Mouse (Mus musculus): Measurements from ENCODE around the gene Krt28. TPM values are rescaled to one million over a fixed set of nuclear protein-coding genes. Genes with fewer than 3 reads are reported as not detected.

The Krt28 gene
- polyA plus RNA-seq, 1 experiment from 2014 or later: not detected

- ATAC-seq (ENCODE audit: insufficient number of reproducible peaks, insufficient read depth, low FRiP score, low read depth): no peak
- WGBS: 72% methylated on average over 4 of the region's 4 CpGs
- H3K4me3 ChIP-seq (ENCODE audit: control insufficient read depth in 1 of 2, insufficient read depth in 1 of 2, low read depth in 1 of 2, low read length in 2 of 2): no peak within 1 kb of the TSS
These were observed 14.6 kb upstream of the Krt28 start, which contains the start of gene Krt10 for GRCm38 (mm10) chr11:99389264-99389663. Gene Krt10 (minus strand): TSS chr11:99389364.

GRCm38 (mm10) chr11:99388661-99389060 lies 14.0 kb upstream of the Krt28 start:
- Histone ChIP-seq H3K4me2 (ENCODE audit: low read length) (no peak overlapping the region), H3K36me3 (ENCODE audit: control insufficient read depth, insufficient read depth, low read length) (no peaks in the 10 kb centered on the region), H3K27ac (replicated peaks in 1 of 2; ENCODE audit: control insufficient read depth in 1 of 2, insufficient read depth in 1 of 2, low read depth in 2 of 2, low read length in 2 of 2) (no peak overlapping the region), H3K4me1 (ENCODE audit: control insufficient read depth in 2 of 2, insufficient read depth in 2 of 2, low read length in 2 of 2) (no peaks in the 10 kb centered on the region), H3K4me3 (ENCODE audit: control insufficient read depth in 1 of 2, insufficient read depth in 1 of 2, low read depth in 1 of 2, low read length in 2 of 2) (no peak overlapping the region), H3K27me3 (ENCODE audit: control insufficient read depth, insufficient read depth, low read length) (peaks cover 5% of the 10 kb centered on the region), H3K9ac (ENCODE audit: low read length) (no peak overlapping the region), H3K9me3 (ENCODE audit: control insufficient read depth, low read length) (no peaks in the 10 kb centered on the region)
- WGBS: 91% methylated on average over 18 of the region's 18 CpGs
- no peak for ATAC-seq (ENCODE audit: insufficient number of reproducible peaks, insufficient read depth, low FRiP score, low read depth)

More at GRCm38 (mm10) chr11:99389264-99389663, 14.6 kb upstream of the Krt28 start, which contains the start of gene Krt10:
- Histone ChIP-seq H3K27me3 (ENCODE audit: control insufficient read depth, insufficient read depth, low read length) (no peaks in the 10 kb centered on the region; the same call in 1 of the 2 replicates), H3K4me2 (ENCODE audit: low read length) (no peak within 1 kb of the TSS), H3K27ac (replicated peaks in 1 of 2; ENCODE audit: control insufficient read depth in 1 of 2, insufficient read depth in 1 of 2, low read depth in 2 of 2, low read length in 2 of 2) (no peak within 1 kb of the TSS), H3K9me3 (ENCODE audit: control insufficient read depth, low read length) (no peaks in the 10 kb centered on the region), H3K4me1 (ENCODE audit: control insufficient read depth in 2 of 2, insufficient read depth in 2 of 2, low read length in 2 of 2) (no peaks in the 10 kb centered on the region), H3K36me3 (ENCODE audit: control insufficient read depth, insufficient read depth, low read length) (no peaks in the 10 kb centered on the region), H3K9ac (ENCODE audit: low read length) (no peak within 1 kb of the TSS)

- 2% methylated on average over 71 of the region's 71 CpGs for WGBS
- ATAC-seq (ENCODE audit: insufficient number of reproducible peaks, insufficient read depth, low FRiP score, low read depth): peak; percentile 64
- H3K9me3 ChIP-seq (ENCODE audit: control insufficient read depth, low read length): no peaks in the 10 kb centered on the region
- H3K9ac ChIP-seq (ENCODE audit: low read length): peak overlapping the region; percentile 75
- peak overlapping the region; percentile 97 for H3K27ac ChIP-seq (replicated peaks in 1 of 2; ENCODE audit: control insufficient read depth in 1 of 2, insufficient read depth in 1 of 2, low read depth in 2 of 2, low read length in 2 of 2)
- peak overlapping the region; percentile 64 to 75 for H3K4me3 ChIP-seq (ENCODE audit: control insufficient read depth in 1 of 2, insufficient read depth in 1 of 2, low read depth in 1 of 2, low read length in 2 of 2)
- H3K27me3 ChIP-seq (ENCODE audit: control insufficient read depth, insufficient read depth, low read length): peaks cover 22% of the 10 kb centered on the region
- no peaks in the 10 kb centered on the region for H3K4me1 ChIP-seq (ENCODE audit: control insufficient read depth in 2 of 2, insufficient read depth in 2 of 2, low read length in 2 of 2)
- peak overlapping the region; percentile 66 for H3K4me2 ChIP-seq (ENCODE audit: low read length)
- no peaks in the 10 kb centered on the region for H3K36me3 ChIP-seq (ENCODE audit: control insufficient read depth, insufficient read depth, low read length)
These were observed 11.4 kb upstream of the Krt28 start for GRCm38 (mm10) chr11:99385813-99386721.

GRCm38 (mm10) chr11:99379568-99379967 lies 4.9 kb upstream of the Krt28 start:
- 23% methylated on average over 5 of the region's 5 CpGs for WGBS
- Histone ChIP-seq H3K27ac (replicated peaks in 1 of 2; ENCODE audit: control insufficient read depth in 1 of 2, insufficient read depth in 1 of 2, low read depth in 2 of 2, low read length in 2 of 2) (no peak overlapping the region), H3K9ac (ENCODE audit: low read length) (no peak overlapping the region), H3K36me3 (ENCODE audit: control insufficient read depth, insufficient read depth, low read length) (no peaks in the 10 kb centered on the region), H3K4me1 (ENCODE audit: control insufficient read depth in 2 of 2, insufficient read depth in 2 of 2, low read length in 2 of 2) (no peaks in the 10 kb centered on the region), H3K27me3 (ENCODE audit: control insufficient read depth, insufficient read depth, low read length) (peaks cover 26% of the 10 kb centered on the region), H3K4me2 (ENCODE audit: low read length) (no peak overlapping the region), H3K4me3 (ENCODE audit: control insufficient read depth in 1 of 2, insufficient read depth in 1 of 2, low read depth in 1 of 2, low read length in 2 of 2) (no peak overlapping the region), H3K9me3 (ENCODE audit: control insufficient read depth, low read length) (no peaks in the 10 kb centered on the region)
- ATAC-seq (ENCODE audit: insufficient number of reproducible peaks, insufficient read depth, low FRiP score, low read depth): no peak

- Histone ChIP-seq H3K9me3 (ENCODE audit: control insufficient read depth, low read length) (no peaks in the 10 kb centered on the region), H3K9ac (ENCODE audit: low read length) (no peak overlapping the region), H3K27me3 (ENCODE audit: control insufficient read depth, insufficient read depth, low read length) (peaks cover 4% of the 10 kb centered on the region; the same call in 1 of the 2 replicates), H3K36me3 (ENCODE audit: control insufficient read depth, insufficient read depth, low read length) (no peaks in the 10 kb centered on the region), H3K4me2 (ENCODE audit: low read length) (no peak overlapping the region), H3K4me3 (ENCODE audit: control insufficient read depth in 1 of 2, insufficient read depth in 1 of 2, low read depth in 1 of 2, low read length in 2 of 2) (no peak overlapping the region), H3K4me1 (ENCODE audit: control insufficient read depth in 2 of 2, insufficient read depth in 2 of 2, low read length in 2 of 2) (no peaks in the 10 kb centered on the region), H3K27ac (replicated peaks in 1 of 2; ENCODE audit: control insufficient read depth in 1 of 2, insufficient read depth in 1 of 2, low read depth in 2 of 2, low read length in 2 of 2) (no peak overlapping the region)
- no peak for ATAC-seq (ENCODE audit: insufficient number of reproducible peaks, insufficient read depth, low FRiP score, low read depth)
- WGBS: 79% methylated on average over 8 of the region's 8 CpGs
These were observed 4.8 kb downstream of the Krt28 start for GRCm38 (mm10) chr11:99369853-99370451.

GRCm38 (mm10) chr11:99369229-99369628 lies 5.5 kb downstream of the Krt28 start:
- no peaks in the 10 kb centered on the region for H3K36me3 ChIP-seq (ENCODE audit: control insufficient read depth, insufficient read depth, low read length)

GRCm38 (mm10) chr11:99366791-99367190 lies 7.9 kb downstream of the Krt28 start:
- Histone ChIP-seq H3K27me3 (ENCODE audit: control insufficient read depth, insufficient read depth, low read length) (peaks cover 4% of the 10 kb centered on the region; the same call in 1 of the 2 replicates), H3K36me3 (ENCODE audit: control insufficient read depth, insufficient read depth, low read length) (no peaks in the 10 kb centered on the region), H3K4me3 (ENCODE audit: control insufficient read depth in 1 of 2, insufficient read depth in 1 of 2, low read depth in 1 of 2, low read length in 2 of 2) (no peak overlapping the region), H3K9me3 (ENCODE audit: control insufficient read depth, low read length) (no peaks in the 10 kb centered on the region), H3K4me2 (ENCODE audit: low read length) (no peak overlapping the region), H3K4me1 (ENCODE audit: control insufficient read depth in 2 of 2, insufficient read depth in 2 of 2, low read length in 2 of 2) (no peaks in the 10 kb centered on the region), H3K9ac (ENCODE audit: low read length) (no peak overlapping the region), H3K27ac (replicated peaks in 1 of 2; ENCODE audit: control insufficient read depth in 1 of 2, insufficient read depth in 1 of 2, low read depth in 2 of 2, low read length in 2 of 2) (no peak overlapping the region)
- no peak for ATAC-seq (ENCODE audit: insufficient number of reproducible peaks, insufficient read depth, low FRiP score, low read depth)
- 43% methylated on average over 10 of the region's 10 CpGs for WGBS

More at GRCm38 (mm10) chr11:99369229-99369628, 5.5 kb downstream of the Krt28 start:
- WGBS: 5% methylated on average over 3 of the region's 3 CpGs
- no peak overlapping the region for H3K27ac ChIP-seq (replicated peaks in 1 of 2; ENCODE audit: control insufficient read depth in 1 of 2, insufficient read depth in 1 of 2, low read depth in 2 of 2, low read length in 2 of 2)
- no peak overlapping the region for H3K4me3 ChIP-seq (ENCODE audit: control insufficient read depth in 1 of 2, insufficient read depth in 1 of 2, low read depth in 1 of 2, low read length in 2 of 2)
- H3K9me3 ChIP-seq (ENCODE audit: control insufficient read depth, low read length): no peaks in the 10 kb centered on the region
- H3K9ac ChIP-seq (ENCODE audit: low read length): no peak overlapping the region
- no peak overlapping the region for H3K4me2 ChIP-seq (ENCODE audit: low read length)
- H3K27me3 ChIP-seq (ENCODE audit: control insufficient read depth, insufficient read depth, low read length): peaks cover 4% of the 10 kb centered on the region; the same call in 1 of the 2 replicates
- no peaks in the 10 kb centered on the region for H3K4me1 ChIP-seq (ENCODE audit: control insufficient read depth in 2 of 2, insufficient read depth in 2 of 2, low read length in 2 of 2)
- no peak for ATAC-seq (ENCODE audit: insufficient number of reproducible peaks, insufficient read depth, low FRiP score, low read depth)
